Mouse (Mus musculus): ENCODE measurements around the gene Tmem262.
"Not testable (repeated sequence)": the region's sequence is repeated elsewhere in the genome, so short reads cannot be mapped to it uniquely, and the experiment has no call there.

Tmem262 gene

DNA sequence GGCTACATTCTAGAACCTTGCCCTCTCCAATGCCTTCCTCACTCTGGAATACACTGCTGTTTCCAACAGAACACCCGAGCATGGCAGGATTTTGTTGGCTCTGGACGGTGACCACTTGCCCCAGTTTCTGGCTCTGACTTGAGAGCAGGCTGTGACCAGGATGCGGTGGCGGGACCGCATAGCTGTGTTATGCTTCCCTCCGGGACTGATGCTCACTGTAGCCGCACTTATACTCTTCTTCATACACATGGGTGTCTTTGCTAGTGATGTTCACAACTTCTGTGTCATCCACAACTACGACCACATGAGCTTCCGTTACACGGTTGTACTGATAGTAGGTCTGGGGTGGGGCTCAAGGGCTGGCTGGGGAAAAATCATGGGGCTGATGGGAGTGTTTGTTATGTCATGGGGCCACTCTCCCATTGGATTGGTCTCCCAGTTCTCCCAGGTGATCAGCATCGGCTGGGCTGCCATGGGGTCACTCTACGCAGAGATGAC, at the start of gene Tmem262:
Tmem262 (plus strand) TSS at position 51 of the 498 bp plus-strand sequence.
- DNase-seq (ENCODE audit: extremely low read depth, insufficient read length, low spot score), result no peak

DNA sequence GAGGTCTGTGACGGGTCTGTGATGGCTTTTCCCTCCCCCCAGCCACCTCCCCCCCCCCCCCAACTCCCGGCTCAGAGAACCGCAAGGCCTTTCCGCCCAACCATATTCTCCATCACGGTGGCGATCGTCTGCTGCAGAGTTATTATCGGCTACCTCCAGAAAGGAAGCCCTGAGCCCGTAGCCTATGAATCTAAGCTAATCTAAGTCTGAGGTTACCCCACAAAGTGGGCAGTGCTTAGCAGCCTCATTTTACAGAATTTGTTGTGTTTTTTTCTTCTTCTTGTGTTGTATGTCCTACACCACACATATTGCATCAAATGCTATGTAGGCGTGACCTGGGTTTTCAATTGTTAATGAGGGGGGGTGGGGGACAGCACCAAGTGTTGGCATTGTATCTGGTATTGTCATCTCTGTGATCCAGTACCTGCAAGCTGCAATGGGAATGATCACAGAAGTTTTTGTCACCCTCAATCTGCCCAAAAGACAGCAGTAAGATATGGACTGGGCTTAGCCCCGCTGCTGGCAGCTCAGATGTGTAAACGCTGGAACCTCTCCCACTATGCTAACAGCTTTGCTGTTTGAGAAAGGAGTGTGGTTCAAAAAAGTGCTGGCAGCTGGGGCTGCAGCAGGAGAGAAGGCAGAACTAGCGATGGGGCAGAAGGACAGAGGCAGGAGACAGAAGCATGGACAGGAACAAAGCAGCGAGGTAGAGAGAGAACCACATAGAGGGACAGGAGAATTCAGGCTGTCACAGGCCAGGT, 49.1 kb upstream of the Tmem262 start:
- DNase-seq (ENCODE audit: extremely low read depth, insufficient read length, low spot score), result no peak

DNA sequence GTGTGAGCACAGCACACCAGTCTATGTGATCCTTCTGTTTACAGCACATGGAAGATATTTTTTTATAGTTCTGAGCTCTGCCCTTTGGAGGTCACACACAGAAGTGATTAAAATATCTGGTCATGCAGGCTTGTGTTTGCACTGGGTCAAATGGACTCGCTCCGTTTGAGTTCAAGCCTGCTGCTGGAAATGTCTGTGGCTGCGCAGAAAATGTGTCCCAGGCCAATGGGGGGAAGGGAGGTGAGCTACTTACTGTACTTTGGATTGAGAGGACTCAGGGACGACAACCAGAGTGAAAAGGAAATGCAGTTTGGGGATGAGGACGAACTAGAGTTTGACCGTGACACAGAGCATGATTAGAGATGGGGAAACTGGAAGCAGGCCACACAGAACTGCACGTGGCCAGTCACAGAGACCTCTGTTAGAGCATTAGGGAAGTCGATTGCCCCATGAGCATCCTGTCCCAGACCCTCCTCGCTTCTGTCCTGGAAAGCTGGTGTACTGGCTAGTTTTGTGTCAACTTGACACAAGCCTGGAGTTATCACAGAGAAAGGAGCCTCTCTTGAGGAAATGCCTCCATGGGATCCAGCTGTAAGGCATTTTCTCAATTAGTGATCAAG, 43.8 kb upstream of the Tmem262 start:
- DNase-seq (ENCODE audit: extremely low read depth, insufficient read length, low spot score), result no peak

DNA sequence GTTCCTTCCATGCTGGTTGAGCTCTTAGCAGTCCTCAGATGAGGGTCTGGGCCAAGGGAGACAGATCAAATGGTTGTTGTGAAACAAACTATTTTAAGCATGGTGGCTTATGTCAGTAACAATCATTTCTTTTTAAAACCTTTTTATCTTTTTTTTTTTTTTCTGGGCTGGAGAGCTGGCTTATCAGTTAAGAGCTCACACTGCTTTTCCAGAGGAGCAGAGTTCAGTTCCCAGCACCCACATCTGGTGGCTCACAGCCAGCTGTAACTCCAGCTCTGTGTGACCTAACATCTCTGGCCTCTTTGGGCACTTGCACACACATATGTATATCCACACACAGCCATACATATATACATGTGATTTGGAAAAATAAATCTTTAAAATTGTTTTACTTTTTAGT, 42.1 kb upstream of the Tmem262 start:
- DNase-seq (ENCODE audit: extremely low read depth, insufficient read length, low spot score), result no peak

DNA sequence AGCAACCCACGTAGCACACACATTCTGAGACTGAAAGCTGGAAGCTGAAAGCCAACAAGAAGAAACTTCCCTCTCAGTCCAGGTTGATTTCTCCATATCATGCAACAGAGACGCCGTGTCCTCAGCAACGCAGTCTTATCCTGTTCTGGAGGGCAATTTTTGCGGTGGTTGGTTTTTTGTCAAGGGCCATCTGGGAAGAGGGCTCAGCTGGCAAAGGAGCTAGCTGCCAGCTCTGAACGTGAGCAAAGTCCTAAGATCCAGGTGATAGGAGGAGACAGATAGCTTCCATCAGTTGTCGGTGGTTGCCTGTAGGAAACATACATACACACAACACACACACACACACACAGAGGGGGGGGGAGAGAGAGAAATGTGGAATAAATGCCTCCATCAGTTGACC, 41.5 kb upstream of the Tmem262 start:
- DNase-seq (ENCODE audit: extremely low read depth, insufficient read length, low spot score), result no peak

DNA sequence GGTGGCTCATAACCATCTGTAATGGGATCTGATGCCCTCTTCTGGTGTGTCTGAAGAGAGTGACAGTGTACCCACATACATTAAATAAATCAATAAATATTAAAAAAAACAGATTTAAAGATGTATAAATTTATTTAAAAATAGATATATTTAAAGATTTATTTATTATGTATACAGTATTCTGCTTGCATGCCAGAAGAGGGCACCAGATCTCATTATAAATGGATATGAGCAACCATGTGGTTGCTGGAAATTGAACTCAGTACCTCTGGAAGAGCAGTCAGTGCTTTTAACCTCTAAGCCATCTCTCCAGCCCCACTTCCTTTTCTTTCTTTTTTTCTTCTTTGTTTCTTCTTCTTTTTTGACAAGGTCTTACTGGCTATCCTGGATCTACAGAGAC, 39.8 kb upstream of the Tmem262 start:
- no peak for DNase-seq (ENCODE audit: extremely low read depth, insufficient read length, low spot score)

DNA sequence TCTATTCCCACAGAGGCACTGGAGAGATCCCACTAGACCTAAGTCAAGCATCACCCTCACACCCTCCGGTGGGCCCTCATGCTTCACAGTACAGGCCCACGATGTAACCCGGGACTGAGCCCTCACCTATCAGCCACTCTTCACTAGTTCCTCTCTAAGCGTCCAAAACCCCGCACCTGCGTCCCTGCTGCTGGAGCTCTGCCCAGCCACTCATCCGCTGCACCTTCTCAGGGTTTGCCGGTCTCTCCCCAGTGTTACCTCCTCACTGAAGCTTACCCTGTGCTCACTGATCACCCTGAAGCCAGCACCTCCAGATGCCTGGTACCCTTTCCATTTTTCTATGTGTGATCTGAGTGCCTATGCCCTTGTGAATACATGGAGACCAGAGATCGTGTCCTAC, 37.5 kb upstream of the Tmem262 start:
- no peak for DNase-seq (ENCODE audit: extremely low read depth, insufficient read length, low spot score)

DNA sequence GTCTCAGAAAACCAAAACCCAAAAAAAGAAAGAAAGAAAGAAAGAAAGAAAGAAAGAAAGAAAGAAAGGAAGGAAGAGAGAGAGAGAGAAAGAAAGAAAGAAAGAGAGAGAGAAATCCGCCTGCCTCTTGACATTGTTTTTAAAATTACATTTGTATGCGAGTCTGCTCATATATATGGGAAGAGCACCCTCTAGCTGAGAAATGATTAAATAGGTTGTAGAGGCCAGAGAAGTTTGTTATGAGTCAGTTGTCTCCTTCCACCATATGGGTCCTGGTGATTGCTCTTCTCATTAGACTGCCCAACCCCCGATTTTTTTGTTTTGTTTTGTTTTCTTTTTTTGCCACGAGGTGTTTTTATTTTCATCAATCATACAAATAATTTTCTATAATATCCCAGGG, 35.7 kb upstream of the Tmem262 start:
- DNase-seq (ENCODE audit: extremely low read depth, insufficient read length, low spot score), result not testable (repeated sequence)

DNA sequence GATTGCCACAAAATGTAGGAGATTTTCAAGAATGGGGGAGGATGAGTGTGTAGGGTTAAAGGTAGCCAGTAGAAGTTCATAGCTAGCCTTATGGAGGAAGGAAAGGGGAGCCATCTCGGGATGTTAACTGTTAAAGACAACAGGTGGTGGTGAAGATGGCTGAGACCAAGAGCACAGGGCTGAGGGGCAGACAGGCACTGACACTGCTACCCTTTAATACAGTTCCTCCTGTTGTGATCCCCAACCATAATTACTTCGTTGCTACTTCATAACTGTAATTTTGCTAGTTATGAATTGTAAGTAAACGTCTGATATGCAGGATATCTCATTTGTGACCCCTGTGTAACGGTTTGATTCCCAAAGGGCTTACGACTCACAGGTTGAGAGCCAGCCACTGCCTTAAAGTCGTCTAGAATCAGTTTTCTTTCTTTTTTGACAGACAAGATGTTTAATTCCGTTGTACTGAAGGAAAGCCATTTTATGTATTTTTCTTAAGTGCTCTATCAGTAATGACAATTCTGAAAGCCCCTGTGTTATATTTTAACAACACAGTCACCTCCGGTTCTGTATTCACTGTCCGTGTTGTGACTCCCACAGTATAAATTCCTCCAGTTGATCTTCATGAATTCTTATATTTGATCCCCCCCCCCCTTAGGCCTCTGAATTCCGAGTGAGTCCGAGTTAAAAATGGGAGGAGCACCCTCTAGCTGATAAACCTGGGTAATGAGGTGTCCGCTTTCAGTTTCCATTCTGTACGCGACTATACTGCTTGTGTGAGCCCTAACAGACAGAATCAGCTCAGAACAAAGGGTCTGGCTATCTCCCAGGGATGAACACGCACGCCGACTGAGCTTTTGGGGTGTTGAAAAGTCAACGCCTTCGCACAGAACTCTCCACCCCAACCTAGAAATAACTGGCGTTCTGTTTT, 34.2 kb upstream of the Tmem262 start:
- DNase-seq (ENCODE audit: extremely low read depth, insufficient read length, low spot score), result no peak

DNA sequence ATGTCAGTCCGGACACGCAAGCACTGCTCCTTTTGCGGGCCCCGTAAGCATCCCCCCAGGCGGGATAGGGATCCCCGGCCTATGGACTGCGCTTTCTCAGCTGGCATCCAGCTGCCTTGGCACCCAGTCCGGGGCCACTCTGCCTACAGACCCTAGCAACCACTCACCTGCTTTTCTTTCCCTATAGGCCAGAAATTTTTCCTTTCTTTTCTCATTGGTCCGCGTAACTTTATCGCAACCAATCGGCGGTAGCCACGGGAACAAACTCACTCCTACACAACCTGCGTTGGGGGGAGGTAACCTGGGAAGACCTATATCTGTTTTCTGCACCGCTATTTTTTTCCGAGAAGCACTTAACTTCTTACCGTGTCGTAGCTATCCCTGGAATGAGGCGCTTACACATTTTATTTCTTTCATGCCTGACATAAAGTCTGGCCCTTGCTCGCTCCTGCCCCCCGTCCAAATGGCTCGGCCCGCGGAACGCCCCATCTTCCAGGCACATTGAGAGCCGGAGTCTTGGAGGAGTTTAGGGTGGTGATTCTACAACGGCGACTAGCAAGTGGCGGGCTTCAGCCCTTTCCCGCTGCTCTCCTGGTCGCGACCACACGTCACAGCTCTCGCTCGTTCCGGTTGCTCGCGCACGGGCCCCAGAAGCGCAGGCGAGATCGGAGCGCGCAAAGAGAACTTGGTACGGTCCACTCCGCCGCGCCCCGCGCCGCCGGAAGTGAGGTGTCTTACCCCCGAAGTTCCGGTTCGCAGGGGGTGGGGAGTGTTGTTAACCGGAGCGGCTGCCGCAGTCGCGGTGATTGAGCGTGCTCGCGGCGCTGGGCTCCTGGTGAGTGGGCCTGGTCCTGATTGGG, 33.3 kb upstream of the Tmem262 start, which contains the start of gene Syvn1:
Syvn1 (plus strand) TSS at position 283 of the 860 bp plus-strand sequence.
- DNase-seq (ENCODE audit: extremely low read depth, insufficient read length, low spot score), result peak; percentile 93

DNA sequence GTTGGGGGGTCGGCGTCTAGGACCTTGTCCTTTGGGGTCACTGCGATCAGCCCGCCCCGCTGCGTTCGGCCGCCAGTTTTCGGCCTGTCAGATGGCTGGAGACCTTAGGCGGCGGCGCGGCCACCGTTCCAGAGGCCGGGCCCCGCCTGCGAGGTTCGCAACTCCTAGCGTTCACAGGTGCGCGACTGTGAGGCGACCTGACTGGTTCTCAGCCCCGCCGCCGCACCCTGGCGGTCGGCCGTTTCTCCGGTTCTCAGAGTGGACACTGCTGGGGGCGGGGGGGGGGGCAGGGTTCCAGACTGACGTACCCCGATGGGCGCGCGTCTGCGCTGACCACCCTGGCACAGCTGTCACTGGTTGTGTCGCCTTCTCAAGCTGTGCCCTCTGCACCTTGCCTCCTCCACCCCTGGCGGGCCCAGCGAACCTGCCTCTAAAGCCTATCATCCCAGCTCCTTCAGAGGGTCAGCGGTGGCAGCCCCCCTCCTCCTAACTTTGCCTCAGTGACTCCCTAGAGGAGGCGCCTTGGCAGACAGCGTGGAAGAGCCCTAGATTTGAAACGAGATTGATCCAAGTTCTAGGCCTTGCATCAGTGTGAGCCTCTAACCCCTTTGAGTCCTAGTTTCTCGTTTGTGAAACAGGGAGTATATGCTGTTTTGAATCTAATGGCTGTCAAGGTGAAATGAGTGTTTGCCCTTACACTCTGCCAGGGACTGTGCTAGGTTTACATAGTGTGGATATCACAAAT, 32.5 kb upstream of the Tmem262 start:
- no peak for DNase-seq (ENCODE audit: extremely low read depth, insufficient read length, low spot score)

DNA sequence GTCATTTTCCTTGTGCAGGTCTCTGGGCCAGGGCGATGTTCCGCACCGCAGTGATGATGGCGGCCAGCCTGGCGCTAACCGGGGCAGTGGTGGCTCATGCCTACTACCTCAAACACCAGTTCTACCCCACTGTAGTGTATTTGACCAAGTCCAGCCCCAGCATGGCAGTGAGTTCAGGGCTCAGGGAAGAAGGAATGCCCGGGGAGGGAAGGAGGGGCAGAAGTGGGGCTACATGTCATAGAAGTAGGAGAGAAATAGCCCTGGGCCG, 32.0 kb upstream of the Tmem262 start:
- no peak for DNase-seq (ENCODE audit: extremely low read depth, insufficient read length, low spot score)

DNA sequence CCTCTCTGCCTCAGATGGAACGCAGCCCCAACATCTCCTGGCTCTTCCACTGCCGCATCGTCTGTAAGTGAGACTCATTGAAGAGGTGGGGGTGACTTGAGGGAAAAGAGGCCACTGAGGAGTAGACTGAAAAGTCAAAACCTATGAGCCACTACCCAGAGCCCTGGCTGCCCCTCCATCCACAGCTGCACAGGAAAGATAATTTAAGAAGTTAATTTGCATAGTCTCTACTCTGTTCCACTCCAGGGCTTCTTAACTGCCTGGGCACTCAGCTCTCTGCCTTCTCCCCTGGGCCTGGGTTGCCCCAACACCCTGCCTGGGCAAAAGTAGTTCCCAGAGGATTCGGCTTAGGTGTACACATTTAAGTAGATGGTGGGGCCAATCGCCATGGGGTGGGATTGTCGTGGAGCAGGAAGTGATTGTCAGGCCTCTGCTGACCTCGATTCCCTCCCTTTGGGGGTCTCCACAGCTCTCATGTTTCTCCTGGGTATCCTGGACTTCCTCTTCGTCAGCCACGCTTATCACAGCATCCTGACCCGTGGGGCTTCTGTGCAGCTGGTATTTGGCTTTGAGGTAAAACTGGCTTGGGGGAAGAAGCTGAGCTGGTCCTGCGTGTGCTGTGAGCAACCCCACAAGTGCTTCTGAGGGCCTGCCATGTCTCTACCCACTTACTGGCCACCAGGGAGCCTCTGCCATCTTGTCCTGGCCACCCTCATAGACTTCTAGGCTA, 31.0 kb upstream of the Tmem262 start:
- no peak for DNase-seq (ENCODE audit: extremely low read depth, insufficient read length, low spot score)

DNA sequence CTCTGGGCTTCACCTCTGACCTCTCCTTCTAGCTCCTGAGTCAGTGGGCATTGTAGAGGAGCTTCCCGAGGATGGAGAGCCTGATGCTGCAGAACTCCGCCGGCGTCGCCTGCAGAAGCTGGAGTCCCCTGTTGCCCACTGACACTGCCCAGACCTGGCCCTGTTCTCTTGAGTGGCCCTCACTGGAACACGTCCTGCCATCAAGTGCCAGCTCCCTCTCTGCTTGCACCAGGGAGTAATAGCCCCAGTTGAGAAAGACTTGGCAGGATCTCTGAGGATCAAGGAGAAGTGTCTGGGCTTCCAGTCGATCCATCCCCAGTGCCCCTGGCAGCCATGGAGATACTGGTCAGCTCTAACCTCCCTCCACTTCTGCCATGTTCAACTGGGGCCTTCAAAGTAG, 27.3 kb upstream of the Tmem262 start:
- no peak for DNase-seq (ENCODE audit: extremely low read depth, insufficient read length, low spot score)

DNA sequence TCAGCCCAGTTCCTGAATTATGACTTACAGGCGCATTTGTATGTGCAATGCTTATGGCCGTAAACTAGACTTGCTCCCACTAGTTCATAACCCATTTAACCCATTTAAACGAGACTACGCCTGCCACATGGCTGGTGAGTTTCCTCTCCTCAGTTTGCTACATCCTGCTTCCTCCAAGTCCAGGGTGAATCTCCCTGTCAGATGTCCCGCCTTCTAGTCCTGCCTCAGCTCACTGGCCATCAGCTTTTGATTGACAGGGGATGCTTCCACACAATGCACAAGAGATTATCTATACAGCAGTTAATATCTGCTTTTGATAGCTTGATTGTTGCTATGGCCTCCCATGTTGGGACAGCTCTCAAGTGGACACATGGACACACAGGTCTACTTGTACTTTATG, 25.5 kb upstream of the Tmem262 start:
- no peak for DNase-seq (ENCODE audit: extremely low read depth, insufficient read length, low spot score)

DNA sequence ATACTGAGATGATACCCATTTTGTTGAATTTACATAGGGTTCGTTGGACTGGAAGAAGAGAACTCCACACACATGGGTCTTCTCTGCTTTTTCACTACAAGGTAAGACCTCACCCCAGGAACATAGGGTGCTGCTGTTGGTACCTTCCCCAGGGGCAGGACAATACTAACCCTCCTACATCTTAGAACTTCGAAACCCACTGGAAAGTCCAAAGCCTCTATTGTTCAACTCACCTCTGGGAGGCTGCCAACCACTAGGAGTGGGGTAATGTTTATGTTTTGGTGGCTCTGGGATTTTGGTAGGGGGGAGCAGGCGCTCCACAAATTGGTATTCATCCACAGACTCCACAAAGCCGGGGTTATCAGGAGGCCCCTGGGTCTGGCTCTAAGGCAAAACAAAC, 23.1 kb upstream of the Tmem262 start:
- no peak for DNase-seq (ENCODE audit: extremely low read depth, insufficient read length, low spot score)

DNA sequence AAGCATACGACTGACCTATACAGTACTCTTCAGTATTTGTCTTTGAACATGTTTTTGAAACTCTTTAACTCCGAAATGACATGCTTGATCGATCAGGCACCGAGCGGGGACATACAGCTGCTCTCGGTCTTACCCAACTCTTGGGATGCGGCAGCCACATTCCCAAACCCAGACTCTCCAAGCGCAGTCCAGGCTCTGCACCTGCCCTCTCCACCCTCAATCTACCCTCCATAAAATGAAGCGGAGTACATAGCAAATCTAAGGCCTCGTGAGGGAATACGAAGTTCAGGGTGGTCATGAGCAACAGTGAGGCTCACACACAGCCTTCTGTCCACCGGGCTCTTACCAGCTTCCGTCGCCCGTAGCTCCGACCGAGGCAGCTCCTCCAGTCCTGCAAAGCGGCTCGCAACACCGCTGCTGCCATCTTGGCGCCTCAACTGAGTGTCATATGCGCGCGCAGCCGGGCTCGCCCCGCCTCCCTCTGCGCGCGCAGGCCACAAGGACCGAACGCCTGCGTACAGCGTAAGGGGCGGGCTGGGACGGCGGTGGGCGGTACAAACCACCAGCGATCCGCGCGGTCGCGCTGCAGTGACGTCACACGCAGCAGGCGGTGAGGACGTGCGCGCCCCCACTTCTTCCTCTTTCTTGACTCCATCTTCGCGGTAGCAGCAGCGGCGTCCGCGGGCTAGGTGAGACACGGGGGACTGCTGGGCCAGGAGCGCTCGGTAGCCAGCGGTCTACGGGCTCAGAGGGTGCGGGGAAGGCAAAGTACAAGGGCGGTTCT, 22.3 kb upstream of the Tmem262 start, which contains the start of the genes Mrpl49 and Fau:
Mrpl49 (minus strand) TSS at position 473 of the 784 bp plus-strand sequence.
Fau (plus strand) TSS at position 532 of the 784 bp plus-strand sequence.
- peak; percentile 98 for DNase-seq (ENCODE audit: extremely low read depth, insufficient read length, low spot score)

DNA sequence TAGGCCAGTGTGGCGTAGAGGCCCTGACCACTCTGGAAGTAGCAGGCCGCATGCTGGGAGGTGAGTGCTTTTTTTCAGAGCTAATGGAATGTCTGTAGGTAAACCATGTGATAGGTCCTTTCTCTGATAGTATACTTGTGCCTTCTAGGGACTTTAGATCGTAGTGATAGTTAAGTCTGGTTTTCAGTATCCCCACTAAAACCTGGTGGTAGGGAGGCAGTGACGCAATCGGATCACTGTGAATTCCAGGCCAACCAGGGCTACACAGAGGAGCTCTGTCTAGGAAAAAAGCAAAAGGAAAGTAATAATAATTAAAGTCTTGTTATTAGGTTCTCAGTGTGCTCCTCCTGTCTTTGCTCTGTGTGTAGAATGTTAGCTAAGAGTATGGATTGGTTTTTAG, 21.3 kb upstream of the Tmem262 start:
- DNase-seq (ENCODE audit: extremely low read depth, insufficient read length, low spot score), result no peak
